ENCODE assay signal across 8 mouse cellular contexts in genomic region chr15:83070942-83071341, GRCm38 (mm10). TPM values are rescaled to one million over a fixed set of nuclear protein-coding genes. Genes with fewer than 3 reads are reported as not detected.
DNase-seq lines count a peak whose midpoint lies in the region; ATAC-seq and TF ChIP-seq lines count a peak whose summit lies in the region.

No protein-coding gene starts in this region.

- no peaks in the 10 kb centered on the region for H3K36me3 ChIP-seq in hindbrain, embryonic 14.5 days (replicated peaks; ENCODE audit: control insufficient read depth, insufficient read depth)
- H3K36me3 ChIP-seq in hindbrain, embryonic 10.5 days, result no peaks in the 10 kb centered on the region

- no peak overlapping the region for H3K27ac ChIP-seq in hindbrain, embryonic 14.5 days
- H3K27ac ChIP-seq in hindbrain, embryonic 10.5 days, result no peak overlapping the region

- H3K9me3 ChIP-seq in hindbrain, embryonic 14.5 days (ENCODE audit: control insufficient read depth, low read length), result no peaks in the 10 kb centered on the region
- H3K9me3 ChIP-seq in hindbrain, embryonic 10.5 days, result no peaks in the 10 kb centered on the region

- H3K4me2 ChIP-seq in hindbrain, embryonic 14.5 days (replicated peaks), result no peak overlapping the region

- POLR2A ChIA-PET in Patski (lab: Charles Lee), result interaction anchor here (0.6 kb wide), 1 partner anchor 409 kb away, joined by 3 read pairs; no protein-coding TSS in a partner anchor

- H3K27me3 ChIP-seq in hindbrain, embryonic 14.5 days (ENCODE audit: control insufficient read depth, insufficient read depth, low read length), result no peaks in the 10 kb centered on the region
- H3K27me3 ChIP-seq in hindbrain, embryonic 10.5 days (ENCODE audit: insufficient read depth, poor library complexity, severe bottlenecking), result peaks cover 2% of the 10 kb centered on the region; the same call in 1 of the 2 replicates
- H3K27me3 ChIP-seq in Patski, result no peaks in the 10 kb centered on the region

- intact Hi-C loops in heart, postnatal 25 days (cut with DNase I), result no loop called here

- TF ChIP-seq CTCF in Patski (IDR thresholded peaks at IDR 0.05), result no peak

- in situ Hi-C loops in Patski (cut with MboI; ENCODE audit: low pct_unique_long_range_greater_than_20kb), result no loop called here

- CTCF ChIA-PET in Patski (lab: Charles Lee), result interaction anchor here (0.9 to 1.8 kb wide), 4 partner anchors 14 to 162 kb away, joined by 3 to 4 read pairs (median 3); no protein-coding TSS in a partner anchor

- WGBS in hindbrain, embryonic 14.5 days, result 52% methylated on average over 3 of the region's 3 CpGs
- 82% methylated on average over 3 of the region's 3 CpGs for WGBS in hindbrain, embryonic 10.5 days

- peak; percentile 71 for DNase-seq in hindbrain, embryonic 14.5 days (ENCODE audit: low spot score)
- DNase-seq in hindbrain, embryonic 10.5 days (ENCODE audit: low spot score), result no peak
- DNase-seq in Patski (ENCODE audit: low read depth, low spot score), result peak; percentile 19
- DNase-seq in heart, postnatal 25 days (ENCODE audit: low spot score), result peak; percentile 12
- peak; percentile 56 to 58 for DNase-seq in lung, adult 18-20 months
- no peak for DNase-seq in embryo, embryonic 9.5 days (ENCODE audit: extremely low spot score)
- no peak for DNase-seq in left cerebral cortex, adult 18-20 months (ENCODE audit: low spot score in 2 of 2)

- H3K9ac ChIP-seq in hindbrain, embryonic 14.5 days, result no peak overlapping the region

- no peak overlapping the region for H3K4me3 ChIP-seq in hindbrain, embryonic 14.5 days (replicated peaks; ENCODE audit: low read length)
- H3K4me3 ChIP-seq in hindbrain, embryonic 10.5 days, result no peak overlapping the region

- H3K4me1 ChIP-seq in hindbrain, embryonic 14.5 days (replicated peaks; ENCODE audit: control insufficient read depth, insufficient read depth, low read length), result no peaks in the 10 kb centered on the region
- peaks cover 2% of the 10 kb centered on the region; the same call in 1 of the 2 replicates for H3K4me1 ChIP-seq in hindbrain, embryonic 10.5 days (replicated peaks)

- peak; percentile 53; the same call in 1 of the 2 replicates for ATAC-seq in hindbrain, embryonic 14.5 days (ENCODE audit: low FRiP score)
- ATAC-seq in Patski, result peak; percentile 64
- no peak for ATAC-seq in frontal cortex, adult (ENCODE audit: low TSS enrichment)

RNA-seq across cellular contexts. Expression of gene Serhl, which starts 18.4 kb away (rescaled TPM):
- polyA plus RNA-seq in hindbrain, embryonic 14.5 days (2014; fragmentation: Nextera tagmentation; extraction: Ambion mirVana), result 31.4 and 34.8 TPM in 2 replicates
- 57.1 and 58.9 TPM in 2 replicates for polyA plus RNA-seq in hindbrain, embryonic 10.5 days (2016; fragmentation: Nextera tagmentation; extraction: Ambion mirVana)
- polyA plus RNA-seq in Patski (2021), result 75.3 TPM
- total RNA-seq in heart, postnatal 25 days (2021), result 10 to 100 TPM; 40.5 to 44.8 TPM
- 1 to 10 TPM; 9.0 to 9.4 TPM for total RNA-seq in left cerebral cortex, adult 18-20 months (2021)

RNA-seq across cellular contexts. Expression of gene Nfam1, which starts 37.8 kb away (rescaled TPM):
- 1.9 and 2.1 TPM in 2 replicates for polyA plus RNA-seq in hindbrain, embryonic 14.5 days (2014; fragmentation: Nextera tagmentation; extraction: Ambion mirVana)
- polyA plus RNA-seq in hindbrain, embryonic 10.5 days (2016; fragmentation: Nextera tagmentation; extraction: Ambion mirVana), result 2.8 and 3.6 TPM in 2 replicates
- not detected for polyA plus RNA-seq in Patski (2021)
- total RNA-seq in heart, postnatal 25 days (2021), result 1 to 10 TPM; 2.9 TPM
- 1 to 10 TPM; 2.4 to 2.6 TPM for total RNA-seq in left cerebral cortex, adult 18-20 months (2021)

RNA-seq across cellular contexts. Expression of gene Rrp7a, which starts 51.7 kb away (rescaled TPM):
- polyA plus RNA-seq in hindbrain, embryonic 14.5 days (2014; fragmentation: Nextera tagmentation; extraction: Ambion mirVana), result 64.7 and 68.2 TPM in 2 replicates
- polyA plus RNA-seq in hindbrain, embryonic 10.5 days (2016; fragmentation: Nextera tagmentation; extraction: Ambion mirVana), result 85.3 and 85.4 TPM in 2 replicates
- polyA plus RNA-seq in Patski (2021), result 90.6 TPM
- 10 to 100 TPM; 40.3 to 41.9 TPM for total RNA-seq in heart, postnatal 25 days (2021)
- total RNA-seq in left cerebral cortex, adult 18-20 months (2021), result 100 to 1,000 TPM; 154 to 189 TPM

Comparison
In these comparisons a context has a peak if more than half of its experiments do, and no peak if none do; other contexts are left out.
1. DNase-seq: peak in hindbrain, embryonic 14.5 days (single experiment), Patski (single experiment), heart, postnatal 25 days (single experiment) and lung, adult 18-20 months (2 of 2); none in hindbrain, embryonic 10.5 days (single experiment), embryo, embryonic 9.5 days (single experiment) and left cerebral cortex, adult 18-20 months (0 of 2).